ENCODE assay signal across 8 mouse cellular contexts in genomic region chr12:99406697-99407317, GRCm38 (mm10).
DNase-seq lines count a peak whose midpoint lies in the region; ATAC-seq and TF ChIP-seq lines count a peak whose summit lies in the region.

No protein-coding gene starts in this region.

- H3K27ac ChIP-seq in kidney, postnatal 0 days = no peak overlapping the region
- peak overlapping the region; percentile 53 to 76 for H3K27ac ChIP-seq in heart, embryonic 14.5 days (replicated peaks in 1 of 2; ENCODE audit: control insufficient read depth in 1 of 2, insufficient read depth in 1 of 2, low read depth in 2 of 2, low read length in 2 of 2)

- H3K4me2 ChIP-seq in kidney, postnatal 0 days (ENCODE audit: low read length) = peak overlapping the region; percentile 40
- H3K4me2 ChIP-seq in heart, embryonic 14.5 days (ENCODE audit: low read length) = peak overlapping the region; percentile 57

- WGBS in kidney, postnatal 0 days = 54% methylated on average over 15 of the region's 15 CpGs
- 50% methylated on average over 15 of the region's 15 CpGs for WGBS in heart, embryonic 14.5 days

- no peaks in the 10 kb centered on the region for H3K9me3 ChIP-seq in kidney, postnatal 0 days (replicated peaks; ENCODE audit: low read length)
- H3K9me3 ChIP-seq in heart, embryonic 14.5 days (ENCODE audit: control insufficient read depth, low read length) = no peaks in the 10 kb centered on the region

- H3K36me3 ChIP-seq in kidney, postnatal 0 days (ENCODE audit: insufficient read depth, low read length) = no peaks in the 10 kb centered on the region
- no peaks in the 10 kb centered on the region for H3K36me3 ChIP-seq in heart, embryonic 14.5 days (ENCODE audit: control insufficient read depth, insufficient read depth, low read length)

- ATAC-seq in kidney, postnatal 0 days (replicated peaks; ENCODE audit: low FRiP score, low read depth) = no peak
- no peak for ATAC-seq in heart, embryonic 14.5 days (ENCODE audit: insufficient number of reproducible peaks, insufficient read depth, low FRiP score, low read depth)

- no peak overlapping the region for H3K4me3 ChIP-seq in kidney, postnatal 0 days (replicated peaks; ENCODE audit: low read depth, low read length)
- peak overlapping the region; percentile 22 to 23; a peak in 2 of 4 replicates for H3K4me3 ChIP-seq in heart, embryonic 14.5 days (ENCODE audit: control insufficient read depth in 1 of 2, insufficient read depth in 1 of 2, low read depth in 1 of 2, low read length in 2 of 2)

- H3K9ac ChIP-seq in kidney, postnatal 0 days (ENCODE audit: low read depth, low read length) = no peak overlapping the region
- peak overlapping the region; percentile 45 for H3K9ac ChIP-seq in heart, embryonic 14.5 days (ENCODE audit: low read length)

- DNase-seq in kidney, postnatal 0 days (ENCODE audit: low spot score) = peak; percentile 34
- no peak for DNase-seq in kidney, postnatal 36 days
- peak; percentile 20 for DNase-seq in NIH3T3 (ENCODE audit: low read depth)
- peak; percentile 59 for DNase-seq in naive thymus-derived CD4-positive, alpha-beta T cell, adult 2 months (ENCODE audit: low read depth)
- DNase-seq in adrenal gland, adult 18-20 months (ENCODE audit: low spot score in 2 of 2) = no peak
- DNase-seq in testis, postnatal 14 days (ENCODE audit: low spot score) = no peak
- no peak for DNase-seq in Muller cell, postnatal 12 days (ENCODE audit: inconsistent ontology term)

- no peaks in the 10 kb centered on the region for H3K27me3 ChIP-seq in kidney, postnatal 0 days (ENCODE audit: insufficient read depth, low read length)
- H3K27me3 ChIP-seq in heart, embryonic 14.5 days (ENCODE audit: control insufficient read depth, insufficient read depth, low read length) = no peaks in the 10 kb centered on the region

- TF ChIP-seq CTCF in kidney, postnatal 0 days (IDR thresholded peaks at IDR 0.05; ENCODE audit: low read depth) = no peak

- no peaks in the 10 kb centered on the region for H3K4me1 ChIP-seq in kidney, postnatal 0 days (replicated peaks; ENCODE audit: insufficient read depth, low read length)
- peaks cover 2 to 6% of the 10 kb centered on the region in 2 experiments; a peak in 2 of 4 replicates for H3K4me1 ChIP-seq in heart, embryonic 14.5 days (ENCODE audit: control insufficient read depth in 2 of 2, insufficient read depth in 2 of 2, low read length in 2 of 2)

Comparison
In these comparisons a context has a peak if more than half of its experiments do, and no peak if none do; other contexts are left out.
1. DNase-seq: peak in kidney, postnatal 0 days (single experiment), NIH3T3 (single experiment) and naive thymus-derived CD4-positive, alpha-beta T cell, adult 2 months (single experiment); none in kidney, postnatal 36 days (0 of 2), adrenal gland, adult 18-20 months (0 of 2), testis, postnatal 14 days (single experiment) and Muller cell, postnatal 12 days (single experiment).